In genomic region chr6:140179999-140180398, GRCm38 (mm10) we compare ENCODE assay signal across 24 mouse cellular contexts.
DNase-seq lines count a peak whose midpoint lies in the region; ATAC-seq and TF ChIP-seq lines count a peak whose summit lies in the region.
"Had no signal": no experiment of that assay in that cellular context is flagged by ENCODE, and none has a peak within 500 bp of the region (broad histone marks: within the 10 kb centered on the region; RNA-seq: fewer than 3 reads in every experiment).

No protein-coding gene starts in this region.

- H3K27ac ChIP-seq in forebrain, postnatal 0 days (ENCODE audit: low read depth, low read length) = no peak overlapping the region
- H3K27ac ChIP-seq in forebrain, embryonic 15.5 days (replicated peaks) = no peak overlapping the region
- H3K27ac ChIP-seq in midbrain, embryonic 11.5 days (ENCODE audit: low read depth, low read length) = no peak overlapping the region
- no peak overlapping the region for H3K27ac ChIP-seq in midbrain, embryonic 13.5 days
- no peak overlapping the region for H3K27ac ChIP-seq in intestine, embryonic 15.5 days
- peak overlapping the region; percentile 86 for H3K27ac ChIP-seq in small intestine, adult 2 months (ENCODE audit: insufficient read depth, low read depth, low read length)
- H3K27ac ChIP-seq: embryonic facial prominence, embryonic 12.5 days; forebrain, embryonic 10.5 days; forebrain, embryonic 13.5 days; heart, adult 2 months; hindbrain, embryonic 12.5 days; hindbrain, embryonic 15.5 days had no signal

- no peaks in the 10 kb centered on the region for H3K36me3 ChIP-seq in forebrain, postnatal 0 days (ENCODE audit: insufficient read depth)
- H3K36me3 ChIP-seq in forebrain, embryonic 15.5 days = no peaks in the 10 kb centered on the region
- no peaks in the 10 kb centered on the region for H3K36me3 ChIP-seq in midbrain, embryonic 11.5 days (ENCODE audit: control insufficient read depth, insufficient read depth, low read length)
- H3K36me3 ChIP-seq in midbrain, embryonic 13.5 days = no peaks in the 10 kb centered on the region
- no peaks in the 10 kb centered on the region for H3K36me3 ChIP-seq in intestine, embryonic 15.5 days
- H3K36me3 ChIP-seq in small intestine, adult 2 months (ENCODE audit: control insufficient read depth, insufficient read depth, low read length) = no peaks in the 10 kb centered on the region
- H3K36me3 ChIP-seq: embryonic facial prominence, embryonic 12.5 days; forebrain, embryonic 10.5 days; G1E; hindbrain, embryonic 12.5 days; hindbrain, embryonic 15.5 days had no signal

- H3K27me3 ChIP-seq in forebrain, postnatal 0 days (ENCODE audit: insufficient read depth, low read length) = no peaks in the 10 kb centered on the region
- no peaks in the 10 kb centered on the region for H3K27me3 ChIP-seq in forebrain, embryonic 15.5 days
- H3K27me3 ChIP-seq in midbrain, embryonic 11.5 days (ENCODE audit: control insufficient read depth, insufficient read depth, low read length) = no peaks in the 10 kb centered on the region
- H3K27me3 ChIP-seq in midbrain, embryonic 13.5 days = no peaks in the 10 kb centered on the region
- no peaks in the 10 kb centered on the region for H3K27me3 ChIP-seq in intestine, embryonic 15.5 days (replicated peaks)
- H3K27me3 ChIP-seq in small intestine, adult 2 months (ENCODE audit: control insufficient read depth, insufficient read depth, low read length) = no peaks in the 10 kb centered on the region
- H3K27me3 ChIP-seq: CH12.LX; embryonic facial prominence, embryonic 12.5 days; forebrain, embryonic 13.5 days; hindbrain, embryonic 12.5 days; hindbrain, embryonic 15.5 days had no signal

- H3K9me3 ChIP-seq in forebrain, postnatal 0 days (ENCODE audit: low read length) = no peaks in the 10 kb centered on the region
- H3K9me3 ChIP-seq in forebrain, embryonic 15.5 days = no peaks in the 10 kb centered on the region
- no peaks in the 10 kb centered on the region for H3K9me3 ChIP-seq in midbrain, embryonic 11.5 days (ENCODE audit: control insufficient read depth, low read length)
- no peaks in the 10 kb centered on the region for H3K9me3 ChIP-seq in midbrain, embryonic 13.5 days
- no peaks in the 10 kb centered on the region for H3K9me3 ChIP-seq in intestine, embryonic 15.5 days
- H3K9me3 ChIP-seq: embryonic facial prominence, embryonic 12.5 days; forebrain, embryonic 10.5 days; forebrain, embryonic 13.5 days; hindbrain, embryonic 12.5 days; hindbrain, embryonic 15.5 days had no signal

- H3K9ac ChIP-seq in forebrain, postnatal 0 days = no peak overlapping the region
- no peak overlapping the region for H3K9ac ChIP-seq in forebrain, embryonic 15.5 days (replicated peaks)
- H3K9ac ChIP-seq in midbrain, embryonic 11.5 days (ENCODE audit: low read length) = no peak overlapping the region
- H3K9ac ChIP-seq in midbrain, embryonic 13.5 days (replicated peaks) = no peak overlapping the region
- no peak overlapping the region for H3K9ac ChIP-seq in intestine, embryonic 15.5 days
- H3K9ac ChIP-seq: embryonic facial prominence, embryonic 12.5 days; forebrain, embryonic 13.5 days; hindbrain, embryonic 12.5 days; hindbrain, embryonic 15.5 days had no signal

- peak; percentile 32; the same call in 1 of the 2 replicates for ATAC-seq in forebrain, postnatal 0 days
- ATAC-seq in forebrain, embryonic 15.5 days (replicated peaks) = no peak
- no peak for ATAC-seq in midbrain, embryonic 11.5 days (ENCODE audit: low FRiP score)
- ATAC-seq in midbrain, embryonic 13.5 days = no peak
- peak; percentile 78 for ATAC-seq in intestine, embryonic 15.5 days
- no peak for ATAC-seq in megakaryocyte-erythroid progenitor cell, adult 5-6 weeks (replicated peaks; ENCODE audit: low FRiP score, low TSS enrichment, poor library complexity, severe bottlenecking)
- ATAC-seq: forebrain, embryonic 13.5 days had no signal

- H3K4me3 ChIP-seq in forebrain, postnatal 0 days (ENCODE audit: low read depth, low read length) = no peak overlapping the region
- H3K4me3 ChIP-seq in forebrain, embryonic 15.5 days = no peak overlapping the region
- H3K4me3 ChIP-seq in midbrain, embryonic 11.5 days (ENCODE audit: low read depth, low read length) = no peak overlapping the region
- H3K4me3 ChIP-seq in midbrain, embryonic 13.5 days (replicated peaks) = no peak overlapping the region
- no peak overlapping the region for H3K4me3 ChIP-seq in intestine, embryonic 15.5 days (replicated peaks)
- no peak overlapping the region for H3K4me3 ChIP-seq in small intestine, adult 2 months (ENCODE audit: low read depth, low read length)
- H3K4me3 ChIP-seq: embryonic facial prominence, embryonic 12.5 days; forebrain, embryonic 10.5 days; forebrain, embryonic 13.5 days; heart, adult 2 months; hindbrain, embryonic 12.5 days; hindbrain, embryonic 15.5 days had no signal

- 89% methylated on average over 4 of the region's 4 CpGs for WGBS in forebrain, postnatal 0 days
- 87% methylated on average over 4 of the region's 4 CpGs for WGBS in forebrain, embryonic 15.5 days
- WGBS in midbrain, embryonic 11.5 days = 89% methylated on average over 4 of the region's 4 CpGs
- 89% methylated on average over 4 of the region's 4 CpGs for WGBS in midbrain, embryonic 13.5 days
- 73% methylated on average over 4 of the region's 4 CpGs for WGBS in intestine, embryonic 15.5 days
- 44% methylated on average over 4 of the region's 4 CpGs for WGBS in small intestine, adult 2 months

- no peak for TF ChIP-seq CTCF in forebrain, postnatal 0 days (IDR thresholded peaks at IDR 0.05; ENCODE audit: low read depth)
- TF ChIP-seq CTCF in small intestine, adult 2 months (IDR thresholded peaks at IDR 0.05; ENCODE audit: extremely low read depth, insufficient read length, insufficient replicate concordance, low read depth, low read length) = peak; percentile 12; the same call in 1 of the 2 replicates

- DNase-seq in forebrain, postnatal 0 days = no peak
- DNase-seq in midbrain, embryonic 11.5 days (ENCODE audit: low spot score, missing footprints) = peak; percentile 31
- no peak for DNase-seq in thymus, postnatal 0 days (ENCODE audit: low spot score)
- DNase-seq: adrenal gland, adult 2 months; adrenal gland, postnatal 14 days; B cell, adult 2 months; cerebellum, adult 18-20 months; cerebellum, adult 9-10 months; cerebellum, postnatal 14 days; gastrocnemius, postnatal 25 days; heart, adult 2 months had no signal

- no peak for TF ChIP-seq POLR2A in small intestine, adult 2 months (IDR thresholded peaks at IDR 0.05; ENCODE audit: low read depth, low read length)

- no peaks in the 10 kb centered on the region for H3K4me1 ChIP-seq in forebrain, postnatal 0 days (ENCODE audit: insufficient read depth)
- no peaks in the 10 kb centered on the region for H3K4me1 ChIP-seq in forebrain, embryonic 15.5 days
- H3K4me1 ChIP-seq in midbrain, embryonic 11.5 days (ENCODE audit: control insufficient read depth, insufficient read depth, low read length) = no peaks in the 10 kb centered on the region
- H3K4me1 ChIP-seq in midbrain, embryonic 13.5 days (replicated peaks) = 0 out of 2 replicates have a peak, but pooled peaks cover 5% of the 10 kb centered on the region
- H3K4me1 ChIP-seq in intestine, embryonic 15.5 days (replicated peaks) = no peaks in the 10 kb centered on the region
- peaks cover 20% of the 10 kb centered on the region for H3K4me1 ChIP-seq in small intestine, adult 2 months (ENCODE audit: control insufficient read depth, insufficient read depth, insufficient read length, low read length)
- H3K4me1 ChIP-seq: forebrain, embryonic 13.5 days; hindbrain, embryonic 15.5 days had no signal

- no peak overlapping the region for H3K4me2 ChIP-seq in forebrain, postnatal 0 days (ENCODE audit: low read depth)
- no peak overlapping the region for H3K4me2 ChIP-seq in forebrain, embryonic 15.5 days (replicated peaks)
- H3K4me2 ChIP-seq in midbrain, embryonic 11.5 days = no peak overlapping the region
- H3K4me2 ChIP-seq in midbrain, embryonic 13.5 days (replicated peaks) = no peak overlapping the region
- H3K4me2 ChIP-seq in intestine, embryonic 15.5 days (replicated peaks) = no peak overlapping the region
- H3K4me2 ChIP-seq: embryonic facial prominence, embryonic 12.5 days; forebrain, embryonic 13.5 days; heart, embryonic 11.5 days; hindbrain, embryonic 12.5 days; hindbrain, embryonic 15.5 days had no signal

Comparison
In these comparisons a context has a peak if more than half of its experiments do, and no peak if none do; other contexts are left out.
1. ATAC-seq: peak in forebrain, postnatal 0 days (single experiment) and intestine, embryonic 15.5 days (single experiment); none in forebrain, embryonic 15.5 days (single experiment), midbrain, embryonic 11.5 days (single experiment), midbrain, embryonic 13.5 days (single experiment) and megakaryocyte-erythroid progenitor cell, adult 5-6 weeks (single experiment).